Mouse (Mus musculus) embryo, embryonic 11 days (tissue): ENCODE measurements at regions not wholly inside any gene's neighbourhood (a gene's known extent, or its start where the extent isn't known, plus 50 kb on each side); places are given as distances from the start of the nearest gene placed in this dataset.

Experiments used
- DNase-seq: peaks from one replicate; pipeline ENCODE4 v3.0.0-alpha.2; 2015

DNA sequence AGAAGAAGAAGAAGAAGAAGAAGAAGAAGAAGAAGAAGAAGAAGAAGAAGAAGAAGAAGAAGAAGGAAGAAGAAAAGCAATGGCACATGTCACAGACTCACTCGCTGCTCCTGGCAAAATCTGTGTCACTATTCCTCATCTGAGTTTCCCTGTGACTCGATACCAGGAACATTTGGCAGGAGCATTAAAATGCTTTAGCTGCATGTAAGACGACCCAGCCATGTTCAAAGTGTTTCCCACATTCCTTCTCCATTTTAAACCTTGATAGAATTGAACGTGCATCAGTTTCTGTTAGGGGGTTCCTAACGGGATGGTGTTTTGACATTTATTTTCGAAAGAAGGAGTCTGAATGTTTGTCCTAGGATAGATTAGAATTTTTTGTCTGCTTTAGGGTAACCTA lies 51.2 kb upstream of the Pja2 start:
- no peak for DNase-seq

- no peak for DNase-seq
Observed at GRCm38 (mm10) chr17:64383600-64383999, 51.9 kb upstream of the Pja2 start.

DNA sequence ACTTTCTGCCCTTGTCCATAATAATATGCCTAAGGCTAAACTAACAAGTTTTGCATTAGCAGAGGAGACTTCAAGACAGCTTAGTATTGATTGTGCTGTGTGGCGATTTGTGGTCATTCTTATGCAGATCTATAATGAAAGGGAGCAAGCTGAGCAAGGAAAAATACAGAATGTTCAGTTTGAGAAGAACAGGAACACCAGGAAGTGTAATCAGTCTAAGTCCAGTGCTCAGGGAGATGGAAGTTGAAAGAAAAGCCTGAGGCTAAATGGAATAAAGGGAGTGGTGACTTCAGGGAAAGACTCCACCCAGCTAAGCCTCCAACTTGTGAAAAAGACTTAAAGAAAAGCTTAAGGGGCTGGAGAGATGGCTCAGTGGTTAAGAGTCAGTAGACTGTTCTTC lies 58.6 kb upstream of the Pja2 start:
- no peak for DNase-seq

- peak; percentile 17 for DNase-seq
Observed at GRCm38 (mm10) chr17:64397254-64397897, 65.7 kb upstream of the Pja2 start.

DNA sequence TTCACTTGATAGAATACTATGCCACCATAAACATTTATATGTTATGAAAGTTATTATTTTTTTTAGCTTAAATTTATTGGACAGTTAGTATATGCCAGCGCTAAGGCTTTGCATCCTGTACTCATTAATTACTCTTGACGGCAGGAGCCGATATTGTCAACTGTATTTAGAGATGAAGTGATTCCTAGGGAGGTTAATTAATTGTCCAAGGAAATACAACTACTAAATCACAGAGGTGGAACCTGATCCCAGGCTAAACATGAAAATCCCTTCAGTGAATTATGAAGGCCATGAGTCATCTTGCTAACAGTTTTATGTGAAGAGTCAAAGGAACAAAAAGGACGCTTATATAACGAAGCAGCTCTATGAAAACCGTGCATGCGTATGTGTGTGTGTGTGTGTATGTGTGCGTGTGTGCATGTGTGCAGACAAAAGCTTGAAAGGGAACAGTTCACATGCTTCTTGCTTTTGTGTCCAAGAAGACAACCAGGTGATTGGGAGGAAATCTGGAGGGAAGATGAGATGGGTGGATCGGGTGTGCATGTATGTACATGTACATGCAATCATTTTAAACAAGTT lies 66.5 kb upstream of the Pja2 start:
- DNase-seq, result no peak

DNA sequence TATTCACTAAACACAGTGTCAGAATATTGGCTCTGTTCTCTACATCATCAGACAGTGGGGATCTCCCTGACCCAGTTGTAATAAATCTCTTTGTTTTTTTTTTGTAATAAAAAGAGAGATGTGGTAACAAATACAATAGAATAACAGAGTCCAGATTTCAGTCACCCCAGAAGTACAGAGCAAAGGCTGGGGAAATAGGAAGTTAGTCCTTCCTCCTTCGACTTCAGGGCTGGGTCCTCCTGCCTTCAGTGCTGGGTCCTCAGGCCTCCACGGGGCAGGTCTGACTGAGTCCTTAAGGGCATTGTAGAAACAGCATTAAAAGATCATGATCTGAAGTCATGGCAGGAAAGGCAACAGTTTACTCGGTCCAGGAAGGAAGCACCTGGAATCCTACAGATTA lies 67.0 kb upstream of the Pja2 start:
- DNase-seq, result no peak

- no peak for DNase-seq
Observed at GRCm38 (mm10) chr17:64406742-64407254, 75.1 kb upstream of the Pja2 start.

DNA sequence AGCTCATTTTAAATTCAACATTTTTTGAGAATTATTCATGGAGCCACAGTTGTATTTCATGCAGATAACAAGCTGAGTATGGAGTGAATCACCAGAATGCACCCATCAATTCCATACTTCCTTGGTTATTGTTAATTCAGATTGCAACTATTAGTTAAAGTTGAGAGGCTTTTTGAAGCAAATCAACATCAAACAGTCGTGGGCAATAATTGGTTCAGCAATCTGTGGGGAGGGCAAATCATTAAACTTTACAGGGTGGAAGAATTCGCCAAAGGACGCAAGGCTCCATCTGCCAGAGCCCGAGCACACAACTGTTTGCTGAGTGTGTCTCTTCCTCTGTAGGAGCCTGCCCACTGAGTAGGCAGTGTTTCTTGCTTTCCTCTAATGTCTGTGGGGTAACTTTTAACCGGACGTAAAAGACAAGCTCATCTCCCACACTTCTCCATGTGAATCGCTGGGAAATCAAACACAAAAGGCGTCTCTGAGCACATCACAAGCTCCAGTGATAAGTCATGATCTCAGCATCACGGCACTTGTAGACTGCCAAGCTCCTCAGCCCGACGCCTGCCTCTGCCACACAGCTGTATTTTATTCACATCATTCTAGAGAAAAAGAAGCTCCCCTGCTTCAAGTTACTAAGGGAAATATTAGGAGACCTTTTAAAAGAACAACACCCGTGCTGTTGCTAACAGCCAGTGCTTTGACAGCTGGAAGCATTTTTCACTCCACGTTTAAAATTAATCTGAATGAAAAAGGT lies 75.7 kb upstream of the Pja2 start:
- DNase-seq, result peak; percentile 20

- no peak for DNase-seq
Observed at GRCm38 (mm10) chr17:64425811-64426210, 94.1 kb upstream of the Pja2 start.

DNA sequence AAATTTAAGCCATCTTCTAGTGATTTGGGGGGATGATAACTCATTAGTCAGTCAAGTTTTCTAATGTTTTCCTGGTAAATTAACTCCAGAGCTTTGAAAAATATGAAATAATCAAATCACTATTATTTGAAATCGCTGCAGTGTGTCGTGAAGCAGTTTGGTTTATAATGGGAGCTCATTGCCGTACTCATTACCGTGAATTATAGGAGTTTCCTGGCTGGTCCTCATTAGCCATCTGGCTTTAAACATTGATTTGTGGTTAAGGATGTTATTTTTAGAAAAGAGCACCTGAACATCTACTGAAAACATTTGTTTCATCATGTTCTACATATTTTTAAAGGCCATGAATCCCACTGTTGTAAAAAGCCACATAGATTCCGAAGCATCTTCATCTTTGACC lies 94.8 kb upstream of the Pja2 start:
- no peak for DNase-seq

DNA sequence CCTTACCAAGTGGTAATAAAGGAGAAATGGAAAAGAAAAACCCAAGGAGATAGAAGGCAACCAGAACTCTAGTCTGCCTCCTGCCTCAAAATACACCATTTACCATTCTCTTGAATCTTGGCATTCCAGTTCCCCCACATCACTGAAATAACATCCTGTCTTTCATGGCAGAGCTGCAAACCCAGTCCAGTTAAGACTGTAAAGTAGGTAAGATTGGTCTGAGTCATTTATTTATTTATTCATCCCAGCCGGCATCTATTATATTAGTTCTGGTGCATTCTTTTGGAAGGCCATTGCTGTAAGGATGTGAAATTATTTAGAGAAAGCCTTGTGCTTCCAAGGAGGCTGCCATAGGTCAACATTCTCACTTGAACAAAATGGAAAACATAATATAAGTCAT lies 107.9 kb upstream of the Pja2 start:
- DNase-seq, result no peak

DNA sequence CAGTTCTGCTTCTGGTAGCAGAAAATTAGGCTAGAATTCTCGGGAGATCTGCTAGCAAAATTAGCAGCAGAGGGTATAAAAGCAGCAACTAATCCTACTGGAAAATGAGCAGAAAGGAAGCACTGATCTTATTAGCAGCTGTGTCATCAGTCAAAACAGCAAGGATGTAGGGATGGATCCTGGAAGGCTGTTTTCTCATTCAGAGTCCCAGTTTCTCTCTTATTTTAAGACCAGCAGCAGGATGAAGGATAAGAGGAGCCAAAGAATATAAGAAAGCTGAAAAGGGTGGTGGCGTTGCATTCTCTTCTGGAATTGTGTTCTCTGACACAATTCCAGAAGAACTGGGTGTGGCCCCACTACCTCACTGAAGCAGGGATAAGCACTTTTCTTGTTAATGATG lies 123.0 kb upstream of the Pja2 start:
- no peak for DNase-seq

DNA sequence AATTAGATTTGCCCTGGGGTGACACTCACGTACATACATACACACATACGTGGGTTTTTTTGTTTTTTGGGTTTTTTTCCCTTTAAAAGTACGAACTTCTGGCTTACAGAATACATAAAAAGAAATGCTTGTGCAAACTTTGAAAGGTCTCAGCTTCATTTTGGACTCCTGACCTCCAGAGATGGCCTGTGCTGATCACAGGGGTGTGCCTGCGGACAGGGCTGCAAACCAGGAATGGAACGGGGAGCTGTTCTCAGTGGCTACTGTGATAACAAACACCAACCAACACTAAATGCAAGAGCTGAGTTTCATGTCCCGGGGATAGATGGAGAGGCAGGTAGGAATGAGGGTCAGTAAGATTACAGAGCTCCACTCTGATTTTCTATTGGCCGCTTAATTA lies 134.3 kb upstream of the Man2a1 start:
- no peak for DNase-seq

DNA sequence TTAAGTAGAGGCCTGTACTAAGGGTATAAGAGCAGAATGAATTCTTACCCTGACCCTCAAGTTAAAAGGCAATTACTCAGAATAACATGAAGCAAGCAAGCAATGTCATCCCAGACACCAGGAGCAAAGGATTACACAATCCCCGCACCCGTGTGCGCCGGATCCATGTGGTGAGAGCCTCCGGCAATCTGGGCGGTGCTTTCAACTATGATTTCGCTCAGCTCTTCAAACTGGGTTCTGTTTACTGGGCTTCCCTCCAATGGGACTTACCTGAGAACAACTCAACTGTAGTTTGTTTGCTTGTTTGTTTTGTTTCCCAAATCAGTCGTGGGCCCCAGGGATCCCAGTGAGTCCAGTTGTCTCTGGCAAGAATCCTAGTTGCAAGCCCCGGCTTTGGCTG lies 133.8 kb upstream of the Man2a1 start:
- DNase-seq, result no peak

DNA sequence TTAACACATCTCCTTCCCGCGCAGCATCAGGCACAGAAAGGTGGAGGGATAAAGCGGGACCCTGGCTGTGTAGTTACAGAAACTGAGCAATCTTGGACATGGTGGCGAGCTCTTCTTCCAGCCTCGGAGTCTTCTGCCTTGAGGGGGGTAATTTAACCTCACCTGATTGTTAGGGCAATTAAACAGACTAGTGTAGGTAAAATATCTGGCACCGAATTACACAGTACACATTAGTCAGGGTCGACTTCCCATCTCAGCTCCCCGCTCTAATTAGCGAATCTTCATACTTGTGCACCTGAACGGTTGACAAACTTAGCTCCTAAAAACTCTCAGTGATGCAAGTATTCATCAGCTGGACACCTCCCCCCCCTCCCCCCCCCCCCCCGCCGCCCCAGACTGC lies 133.2 kb upstream of the Man2a1 start:
- DNase-seq, result no peak

DNA sequence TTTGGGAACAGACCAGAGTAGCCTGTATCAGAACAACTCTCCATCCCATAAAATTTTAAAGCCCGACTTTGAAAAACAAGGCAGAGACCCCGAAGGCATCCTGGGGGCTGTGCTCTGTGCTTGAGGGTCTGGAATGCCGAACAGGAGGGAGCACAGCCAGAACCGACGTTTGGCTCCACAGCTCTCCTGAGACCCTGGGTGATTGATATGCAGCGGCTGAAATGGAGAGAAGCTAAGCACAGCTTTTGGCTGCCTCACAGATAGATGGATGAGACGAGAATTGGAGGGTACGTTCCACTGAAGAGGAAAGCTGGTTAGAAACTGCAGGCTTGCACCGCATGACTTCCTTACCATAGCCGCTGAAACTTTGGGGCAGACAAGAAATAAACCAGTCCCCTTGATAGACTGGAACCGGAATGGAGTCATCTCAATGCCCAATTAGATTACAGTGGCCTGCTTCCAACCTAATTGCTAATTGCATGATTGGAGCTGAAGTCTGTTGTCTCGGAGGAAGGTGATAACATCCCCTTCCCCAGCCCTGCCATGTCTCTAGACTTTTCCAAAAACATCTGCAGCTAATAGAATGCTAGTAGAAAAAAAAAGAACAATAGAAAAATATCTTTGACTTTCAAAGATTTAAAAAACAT lies 130.7 kb upstream of the Man2a1 start:
- peak; percentile 34 for DNase-seq

GRCm38 (mm10) chr17:64480607-64481038 lies 119.9 kb upstream of the Man2a1 start:
- DNase-seq, result no peak

- no peak for DNase-seq
Observed at GRCm38 (mm10) chr17:64484835-64485234, 115.7 kb upstream of the Man2a1 start.

GRCm38 (mm10) chr17:64489769-64490335 lies 110.7 kb upstream of the Man2a1 start:
- no peak for DNase-seq

- no peak for DNase-seq
Observed at GRCm38 (mm10) chr17:64490664-64491063, 109.9 kb upstream of the Man2a1 start.

- DNase-seq, result no peak
Observed at GRCm38 (mm10) chr17:64491922-64492353, 108.6 kb upstream of the Man2a1 start.

DNA sequence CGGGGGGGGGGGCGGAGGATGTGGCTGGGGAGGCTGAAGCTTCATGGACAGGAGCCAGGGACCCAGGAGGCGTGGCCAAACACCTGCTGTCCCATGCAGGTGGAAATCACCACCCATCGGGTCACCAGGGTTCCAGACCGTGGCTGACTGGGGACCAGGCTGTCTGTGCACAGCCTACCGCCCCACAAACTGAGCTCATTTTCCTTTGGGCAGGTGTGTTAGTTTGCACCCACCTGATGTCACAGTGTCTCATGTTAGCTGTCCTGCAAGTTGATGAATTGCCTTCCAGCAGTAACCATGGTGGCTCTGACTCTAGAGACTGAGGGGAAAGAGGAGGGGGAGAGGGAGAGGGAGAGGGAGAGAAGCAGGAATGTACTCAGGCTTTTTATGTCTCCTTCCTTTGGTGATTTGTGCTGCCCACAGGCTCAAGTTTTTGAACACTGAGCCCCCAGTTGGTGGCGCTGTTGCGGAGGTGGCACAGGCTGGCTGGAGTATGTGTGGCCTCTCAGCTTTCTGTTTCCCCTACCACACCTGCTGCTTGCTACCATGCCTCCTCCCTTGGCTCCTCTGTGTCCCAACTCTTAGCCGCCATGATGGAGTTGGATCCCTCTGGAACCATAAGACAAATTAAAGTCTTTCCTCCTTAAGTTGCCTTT lies 107.8 kb upstream of the Man2a1 start:
- DNase-seq, result peak; percentile 30
